Mouse (Mus musculus): Measurements from ENCODE around the gene Olfr1359.
"Not testable (repeated sequence)": the region's sequence is repeated elsewhere in the genome, so short reads cannot be mapped to it uniquely, and the experiment has no call there.

Gene Olfr1359

DNA sequence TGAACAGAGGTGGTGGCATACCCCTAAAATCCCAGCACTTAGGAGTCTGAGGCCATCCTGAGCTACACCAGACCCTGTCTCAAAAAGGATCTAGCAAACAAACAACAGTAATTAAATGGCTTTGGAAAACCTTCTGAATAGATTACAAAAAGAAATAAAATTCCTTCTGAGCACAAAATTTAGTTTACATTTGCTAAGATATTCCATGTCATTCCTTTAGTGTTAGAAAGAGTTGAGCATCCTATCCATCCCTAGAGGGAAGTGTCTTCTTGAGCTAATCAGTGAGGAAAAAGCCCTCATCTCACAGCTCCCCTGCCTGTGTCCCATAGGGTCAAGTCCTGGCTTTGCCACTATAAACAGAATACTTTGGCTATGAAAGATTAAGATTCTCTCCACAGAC is at the start of gene Olfr1359:
Olfr1359 (plus strand) TSS at position 301 of the 400 bp plus-strand sequence.
- TF ChIP-seq GATA4 (IDR thresholded peaks at IDR 0.05; ENCODE audit: insufficient replicate concordance, low read length): no peak

DNA sequence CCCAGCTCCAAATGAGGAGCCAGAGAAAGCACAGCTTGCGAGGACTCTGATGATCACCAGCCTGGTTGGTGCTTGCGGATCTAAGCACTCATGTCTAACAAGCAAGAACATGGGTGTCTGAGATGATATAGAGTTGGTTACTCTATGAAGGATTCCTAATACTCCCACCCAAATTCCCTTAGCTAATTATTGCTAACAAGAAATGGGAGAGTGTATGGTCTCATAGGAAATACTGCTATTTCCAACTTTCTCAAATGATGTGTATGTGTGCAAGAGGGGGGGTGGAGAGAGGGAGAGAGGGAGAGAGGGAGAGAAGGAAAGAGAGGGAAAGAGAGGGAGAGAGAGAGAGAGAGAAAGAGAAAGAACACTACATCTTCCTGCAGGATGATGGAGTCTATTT is 34.6 kb upstream of the Olfr1359 start, which contains the start of gene Olfr1361:
Olfr1361 (minus strand) TSS at position 101 of the 400 bp plus-strand sequence.
- TF ChIP-seq GATA4 (IDR thresholded peaks at IDR 0.05; ENCODE audit: insufficient replicate concordance, low read length): no peak

DNA sequence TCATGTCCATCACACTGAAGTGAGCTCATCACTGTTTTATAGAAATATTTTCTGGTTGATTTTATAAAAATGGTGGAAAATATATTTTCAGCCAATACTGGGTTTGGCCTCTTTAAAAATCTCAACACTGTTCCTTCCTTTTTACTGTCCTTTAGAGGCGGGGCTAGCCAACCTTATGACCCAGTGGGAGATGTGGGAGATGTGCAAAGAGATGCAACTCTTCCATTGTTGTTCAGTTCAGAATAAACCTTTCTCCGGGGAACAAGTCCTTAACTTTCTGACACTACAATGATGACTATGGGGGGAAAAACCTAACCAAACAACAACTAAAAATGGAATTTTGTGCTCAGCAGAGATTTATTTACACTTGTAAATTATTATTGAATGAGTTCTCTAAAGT is 20.6 kb upstream of the Olfr1359 start, which contains the start of gene Olfr1360:
Olfr1360 (minus strand) TSS at position 101 of the 400 bp plus-strand sequence.
- no peak for TF ChIP-seq GATA4 (IDR thresholded peaks at IDR 0.05; ENCODE audit: insufficient replicate concordance, low read length)

DNA sequence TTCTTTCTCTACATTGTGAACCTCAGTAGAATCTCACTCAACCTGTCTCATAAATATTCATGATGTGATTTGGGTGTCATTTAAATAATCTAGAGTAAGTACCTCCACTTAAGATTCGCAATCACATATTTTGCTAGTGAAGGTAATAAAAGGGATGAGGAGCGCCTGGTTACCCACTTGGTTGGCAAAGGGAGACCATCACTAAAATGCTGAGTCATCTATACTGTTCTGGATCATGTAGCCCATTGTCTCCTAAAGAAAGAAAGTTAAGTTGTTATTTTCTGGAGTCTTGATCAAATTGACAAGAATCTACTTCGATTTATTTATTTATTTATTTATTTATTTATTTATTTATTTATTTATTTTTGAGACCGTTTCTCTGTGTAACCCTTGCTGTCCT is 8.8 kb downstream of the Olfr1359 start:
- TF ChIP-seq GATA4 (IDR thresholded peaks at IDR 0.05; ENCODE audit: insufficient replicate concordance, low read length): no peak

DNA sequence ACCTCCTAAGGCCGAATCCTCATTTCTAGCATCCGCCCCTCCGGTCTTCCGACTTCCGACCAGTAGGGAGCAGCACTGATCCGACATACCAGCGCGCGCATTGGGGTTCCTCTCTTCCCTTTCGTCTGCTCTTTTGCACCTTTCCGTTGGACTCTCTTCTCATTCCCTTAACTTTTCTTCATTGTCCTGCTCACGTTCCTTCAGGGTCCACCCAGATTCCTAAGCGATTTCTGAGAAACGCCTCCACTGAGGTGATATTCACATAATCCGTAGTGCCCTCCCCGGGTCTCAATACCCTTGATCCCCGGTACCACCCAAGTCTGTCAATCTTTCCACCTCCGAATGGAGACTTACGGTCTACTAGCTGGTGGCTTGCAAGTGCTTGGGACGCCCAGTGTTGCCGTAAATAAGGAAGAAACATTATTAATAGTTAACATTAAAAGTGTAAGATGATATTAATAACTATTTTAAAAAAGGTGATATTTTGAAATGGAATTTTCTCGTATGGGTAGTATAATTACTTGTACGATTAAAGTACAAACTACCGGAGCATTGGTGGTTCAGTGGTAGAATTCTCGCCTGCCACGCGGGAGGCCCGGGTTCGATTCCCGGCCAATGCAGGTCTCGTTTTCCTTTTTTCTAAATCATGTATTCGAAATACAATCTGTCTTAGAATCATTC is 12.3 kb downstream of the Olfr1359 start:
- TF ChIP-seq GATA4 (IDR thresholded peaks at IDR 0.05; ENCODE audit: insufficient replicate concordance, low read length): no peak

DNA sequence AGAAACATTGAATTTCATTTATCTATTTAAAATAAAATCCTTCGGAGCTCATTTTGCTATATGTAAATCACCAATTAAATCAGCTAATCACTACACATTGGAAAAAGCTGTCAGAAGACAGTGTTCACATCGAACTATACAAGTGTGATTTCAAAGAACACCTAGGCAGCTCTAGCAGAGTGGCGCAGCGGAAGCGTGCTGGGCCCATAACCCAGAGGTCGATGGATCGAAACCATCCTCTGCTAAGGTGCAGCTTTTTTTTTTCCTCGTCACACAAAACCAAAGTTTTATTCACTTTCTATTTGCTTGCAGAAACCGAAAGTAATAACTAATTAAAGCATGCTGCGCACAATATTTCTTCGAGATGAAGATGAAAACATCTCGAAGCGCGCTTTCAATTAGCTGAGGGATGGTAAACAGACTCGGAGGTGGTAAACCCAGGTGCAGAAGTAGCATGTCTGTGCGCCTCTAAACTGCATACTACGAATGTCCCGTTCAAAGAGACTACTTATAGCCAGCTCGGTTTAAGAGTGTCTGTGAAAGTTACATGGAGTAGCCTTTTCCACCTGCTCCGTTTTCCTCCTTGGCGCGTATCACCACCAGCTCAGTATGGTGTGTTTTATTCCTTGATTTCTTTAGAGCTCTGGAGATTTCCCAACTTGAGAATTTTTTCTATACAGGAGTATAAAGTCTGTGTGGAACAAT is 13.1 kb downstream of the Olfr1359 start:
- no peak for TF ChIP-seq GATA4 (IDR thresholded peaks at IDR 0.05; ENCODE audit: insufficient replicate concordance, low read length)

DNA sequence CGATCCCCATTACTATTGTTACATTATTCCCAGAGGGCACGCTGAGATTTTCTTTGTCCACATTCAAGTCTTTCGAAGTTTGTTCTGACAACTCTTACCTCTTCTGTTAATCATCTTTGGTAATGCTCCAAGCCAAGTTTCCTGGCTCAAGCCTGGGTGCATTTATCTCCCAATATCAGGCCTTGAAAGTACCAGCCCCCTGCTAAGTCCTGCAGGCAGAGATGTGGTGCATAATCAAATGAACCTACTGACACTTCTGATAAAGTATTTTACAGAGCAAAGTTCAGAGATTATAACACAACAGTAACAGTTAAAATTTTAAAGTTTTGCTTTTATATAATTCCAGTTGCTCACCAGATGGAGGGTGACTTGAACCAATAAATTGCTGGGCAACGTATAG is 13.8 kb downstream of the Olfr1359 start:
- TF ChIP-seq GATA4 (IDR thresholded peaks at IDR 0.05; ENCODE audit: insufficient replicate concordance, low read length): no peak

DNA sequence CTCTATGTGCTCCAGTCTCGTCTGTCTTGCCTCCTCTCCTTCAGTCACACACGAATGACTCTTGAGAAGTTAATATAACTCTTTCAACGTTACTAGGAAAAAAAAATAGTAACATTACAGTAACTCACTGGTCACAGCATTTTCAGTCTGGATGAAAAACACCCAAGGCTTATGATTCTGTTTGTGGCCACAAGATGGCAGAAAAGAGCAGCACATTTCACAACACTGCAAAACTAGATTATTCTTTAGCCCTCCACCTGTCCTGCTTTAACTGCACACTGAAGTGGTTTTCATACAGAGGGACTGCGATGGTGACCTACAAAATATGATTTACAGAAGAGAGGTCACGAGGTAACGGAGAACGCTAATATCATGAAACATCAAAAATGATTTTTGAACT is 16.8 kb downstream of the Olfr1359 start:
- TF ChIP-seq GATA4 (IDR thresholded peaks at IDR 0.05; ENCODE audit: insufficient replicate concordance, low read length): no peak

DNA sequence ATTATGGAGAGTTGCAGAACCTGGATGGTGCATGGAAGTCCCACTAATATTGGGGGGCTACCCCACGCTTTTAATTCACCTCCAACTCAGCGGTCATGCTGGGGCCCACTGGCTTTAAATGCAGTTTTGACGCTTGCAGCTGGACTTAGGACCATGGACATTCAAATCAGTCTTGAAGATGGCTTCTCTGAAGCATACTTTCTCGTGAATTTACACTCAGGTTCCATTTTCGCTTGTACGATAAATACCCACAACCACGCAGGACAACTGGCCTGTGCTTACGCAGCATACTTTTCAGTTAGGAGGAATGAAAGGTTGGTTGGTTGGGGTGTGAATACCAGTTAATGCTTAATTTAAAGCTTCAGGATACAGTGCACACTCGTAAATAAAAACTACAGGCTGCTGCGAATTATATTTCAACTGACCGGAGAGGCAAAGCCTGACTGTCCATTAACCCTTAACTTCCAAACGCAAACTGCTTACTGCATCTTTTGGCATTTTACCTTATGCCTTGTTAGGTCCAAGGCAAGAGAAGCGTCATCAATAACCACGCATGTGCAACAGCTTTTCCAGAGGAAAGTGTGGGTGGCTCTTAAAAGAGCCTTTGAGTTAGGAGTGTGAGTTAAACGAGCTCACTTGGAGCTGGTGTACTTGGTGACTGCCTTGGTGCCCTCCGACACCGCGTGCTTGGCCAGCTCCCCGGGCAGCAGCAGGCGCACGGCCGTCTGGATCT is 17.4 kb downstream of the Olfr1359 start:
- TF ChIP-seq GATA4 (IDR thresholded peaks at IDR 0.05; ENCODE audit: insufficient replicate concordance, low read length): no peak

DNA sequence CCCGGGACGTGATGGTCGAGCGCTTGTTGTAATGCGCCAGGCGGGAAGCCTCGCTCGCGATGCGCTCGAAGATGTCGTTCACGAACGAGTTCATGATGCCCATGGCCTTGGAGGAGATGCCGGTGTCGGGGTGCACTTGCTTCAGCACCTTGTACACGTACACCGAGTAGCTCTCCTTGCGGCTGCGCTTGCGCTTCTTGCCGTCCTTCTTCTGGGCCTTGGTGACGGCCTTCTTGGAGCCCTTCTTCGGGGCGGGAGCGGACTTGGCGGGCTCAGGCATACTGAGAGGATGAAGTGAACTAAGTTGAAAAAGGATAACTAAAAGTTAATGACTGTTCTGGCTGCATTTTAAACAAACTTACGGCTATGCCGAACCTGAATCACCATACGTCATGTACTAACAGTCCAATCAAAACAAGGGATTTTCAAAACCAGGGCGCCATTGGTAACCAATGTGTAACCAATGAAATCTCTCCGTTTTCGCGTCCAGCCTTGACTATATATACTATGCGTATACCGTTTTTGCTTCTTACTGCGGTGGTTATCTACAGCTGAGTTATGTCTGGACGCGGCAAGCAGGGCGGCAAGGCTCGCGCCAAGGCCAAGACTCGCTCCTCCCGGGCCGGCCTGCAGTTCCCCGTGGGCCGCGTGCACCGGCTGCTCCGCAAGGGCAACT is 18.1 kb downstream of the Olfr1359 start, which contains the start of the genes Hist1h2bl and Hist1h2ai:
Hist1h2bl (minus strand) TSS at position 280 of the 676 bp plus-strand sequence.
Hist1h2ai (plus strand) TSS at position 559 of the 676 bp plus-strand sequence.
- TF ChIP-seq GATA4 (IDR thresholded peaks at IDR 0.05; ENCODE audit: insufficient replicate concordance, low read length): not testable (repeated sequence)

DNA sequence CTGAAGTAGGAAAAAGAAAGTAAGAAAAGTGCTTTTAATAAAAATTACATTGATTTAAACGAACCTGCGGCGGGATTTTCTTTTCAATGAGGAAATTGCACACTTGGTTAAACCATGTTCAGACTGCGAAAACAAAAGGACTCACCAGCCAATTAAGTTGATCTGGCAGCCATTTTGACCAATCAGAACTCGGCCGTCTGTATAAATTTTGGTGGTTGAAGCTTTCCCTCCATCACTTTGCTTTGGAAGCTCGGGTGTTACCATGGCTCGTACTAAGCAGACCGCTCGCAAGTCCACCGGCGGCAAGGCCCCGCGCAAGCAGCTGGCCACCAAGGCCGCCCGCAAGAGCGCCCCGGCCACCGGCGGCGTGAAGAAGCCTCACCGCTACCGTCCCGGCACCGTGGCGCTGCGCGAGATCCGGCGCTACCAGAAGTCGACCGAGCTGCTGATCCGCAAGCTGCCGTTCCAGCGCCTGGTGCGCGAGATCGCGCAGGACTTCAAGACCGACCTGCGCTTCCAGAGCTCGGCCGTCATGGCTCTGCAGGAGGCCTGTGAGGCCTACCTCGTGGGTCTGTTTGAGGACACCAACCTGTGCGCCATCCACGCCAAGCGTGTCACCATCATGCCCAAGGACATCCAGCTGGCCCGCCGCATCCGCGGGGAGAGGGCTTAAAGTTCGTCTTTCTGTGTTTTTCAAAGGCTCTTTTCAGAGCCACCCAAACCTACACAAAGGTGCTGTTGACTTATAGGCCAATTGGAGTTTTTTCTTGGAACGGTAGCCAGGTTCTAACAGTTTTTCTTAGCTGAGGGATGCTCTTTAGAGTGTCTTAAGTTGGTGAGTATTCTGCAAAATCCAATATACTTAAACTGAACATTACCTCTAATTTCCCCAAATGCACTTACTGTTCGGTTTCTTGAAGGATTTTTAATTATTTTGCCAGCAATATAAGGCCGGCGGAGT is 19.8 kb downstream of the Olfr1359 start, which contains the start of gene Hist1h3h:
Hist1h3h (plus strand) TSS at position 263 of the 961 bp plus-strand sequence.
- not testable (repeated sequence) for TF ChIP-seq GATA4 (IDR thresholded peaks at IDR 0.05; ENCODE audit: insufficient replicate concordance, low read length)

DNA sequence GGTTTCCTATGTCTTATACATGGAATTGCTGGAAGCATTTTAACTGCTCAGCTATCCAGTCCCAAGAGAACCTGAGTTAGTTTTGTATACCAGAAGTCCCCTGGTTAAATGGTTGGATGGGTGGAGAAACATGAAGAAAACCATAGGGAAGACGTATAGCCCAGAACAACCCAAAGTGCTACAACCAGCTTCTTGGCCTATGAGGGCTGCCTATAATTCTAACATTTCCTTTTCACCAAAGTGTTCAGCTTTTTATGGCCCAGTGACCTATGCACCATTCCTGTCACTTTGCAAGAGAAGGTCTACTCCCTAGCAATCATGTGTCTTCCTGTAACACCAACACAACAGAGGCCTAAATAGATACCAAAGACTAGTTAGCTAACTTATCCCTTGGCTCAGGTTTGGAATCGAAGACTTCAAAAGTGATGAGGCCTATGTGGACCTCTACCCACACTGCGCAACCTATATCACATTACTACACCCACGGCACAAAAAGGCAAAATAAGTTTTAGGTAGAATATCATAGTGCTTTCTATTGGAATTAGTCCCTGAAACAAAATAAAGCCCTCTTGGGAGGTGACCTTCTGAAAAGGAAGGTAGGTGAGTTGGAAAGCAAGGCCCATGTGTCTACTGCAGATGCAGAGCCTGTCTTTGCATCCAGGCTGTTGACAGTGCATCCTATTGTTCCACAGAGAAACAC is 20.6 kb downstream of the Olfr1359 start:
- TF ChIP-seq GATA4 (IDR thresholded peaks at IDR 0.05; ENCODE audit: insufficient replicate concordance, low read length): no peak

DNA sequence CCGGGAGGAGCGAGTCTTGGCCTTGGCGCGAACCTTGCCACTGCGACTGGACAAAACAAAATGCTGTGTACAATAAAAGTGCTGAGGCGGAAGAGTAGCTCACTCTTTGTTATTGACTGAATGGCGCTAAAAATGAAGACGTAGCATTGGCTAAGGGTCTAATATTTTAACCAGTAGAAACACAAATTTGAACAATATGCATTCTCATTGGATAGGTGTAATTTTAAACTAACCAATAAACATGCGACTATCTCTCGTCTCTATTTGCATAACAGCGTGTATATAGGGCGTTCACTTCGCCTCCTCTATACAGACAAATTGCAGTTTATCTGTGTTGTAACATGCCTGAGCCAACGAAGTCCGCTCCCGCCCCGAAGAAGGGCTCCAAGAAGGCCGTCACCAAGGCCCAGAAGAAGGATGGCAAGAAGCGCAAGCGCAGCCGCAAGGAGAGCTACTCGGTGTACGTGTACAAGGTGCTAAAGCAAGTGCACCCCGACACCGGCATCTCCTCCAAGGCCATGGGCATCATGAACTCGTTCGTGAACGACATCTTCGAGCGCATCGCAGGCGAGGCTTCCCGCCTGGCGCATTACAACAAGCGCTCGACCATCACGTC is 24.0 kb downstream of the Olfr1359 start, which contains the start of gene Hist1h2bm:
Hist1h2bm (plus strand) TSS at position 288 of the 616 bp plus-strand sequence.
- TF ChIP-seq GATA4 (IDR thresholded peaks at IDR 0.05; ENCODE audit: insufficient replicate concordance, low read length): not testable (repeated sequence)
